Mouse (Mus musculus) retina, adult 2 months (tissue): ENCODE results near the gene Pogz.
A peak's percentile ranks its signal among the peaks of the same experiment; 100 is the strongest.

Experiments
- DNase-seq: peaks from one replicate; pipeline ENCODE4 v3.0.0-alpha.2; 2012; ENCODE audit warnings: low read depth, low spot score

Gene Pogz

DNA sequence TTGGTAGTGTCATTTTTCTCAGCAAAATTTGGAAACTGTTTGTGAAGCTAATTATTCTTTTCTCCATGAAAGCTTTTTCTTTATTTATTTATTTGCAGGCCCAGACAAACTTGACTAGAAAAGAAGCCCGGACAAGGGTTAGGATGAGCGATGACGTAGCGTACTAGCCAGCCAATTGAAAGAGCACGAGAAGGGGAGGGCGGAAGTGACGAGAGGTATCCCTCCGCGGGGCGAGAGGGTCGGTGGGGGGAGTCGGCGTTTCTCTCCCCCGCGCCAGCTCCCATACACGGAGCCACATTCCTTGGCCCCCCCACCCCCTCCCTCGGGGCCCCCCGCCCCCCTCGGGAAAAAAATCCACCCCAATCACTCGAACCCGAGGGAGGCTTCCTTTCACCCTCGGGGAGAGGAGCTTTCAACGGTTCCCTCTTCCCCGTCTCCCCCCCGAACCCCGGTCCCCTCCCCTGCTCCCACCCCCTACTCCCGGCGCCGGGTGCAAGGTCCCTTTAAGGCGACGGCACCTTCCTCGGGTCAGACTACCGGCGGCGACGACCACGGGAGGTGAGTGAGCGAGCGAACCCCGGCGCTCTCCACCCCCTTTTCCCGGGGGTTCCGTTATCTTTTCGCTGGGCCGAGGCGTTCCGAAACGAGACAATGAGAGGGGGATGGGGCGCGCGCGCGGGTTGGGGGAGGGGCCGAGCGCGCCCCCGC is at the start of gene Pogz:
TSS of gene Pogz (plus strand) at position 385 of the 708 bp plus-strand sequence.
- DNase-seq, result peak; percentile 95

DNA sequence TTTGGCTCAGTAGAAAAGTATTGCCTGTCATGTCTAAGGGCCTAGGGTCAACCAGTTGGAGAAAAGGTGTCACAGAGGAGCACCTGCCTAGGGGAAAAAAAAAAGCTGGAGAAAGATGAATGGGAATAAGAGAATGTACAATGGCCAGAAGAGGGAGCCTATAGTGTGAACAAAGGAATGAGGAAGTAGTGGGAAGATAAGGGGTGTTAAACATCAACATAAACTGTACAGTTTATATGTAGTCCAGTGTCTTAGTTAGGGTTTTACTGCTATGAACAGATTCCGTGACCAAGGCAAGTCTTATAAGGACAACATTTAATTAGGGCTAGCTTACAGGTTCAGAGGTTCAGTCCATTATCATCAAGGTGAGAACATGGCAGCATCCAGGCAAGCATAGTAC is 48.3 kb upstream of the Pogz start:
- DNase-seq, result no peak

DNA sequence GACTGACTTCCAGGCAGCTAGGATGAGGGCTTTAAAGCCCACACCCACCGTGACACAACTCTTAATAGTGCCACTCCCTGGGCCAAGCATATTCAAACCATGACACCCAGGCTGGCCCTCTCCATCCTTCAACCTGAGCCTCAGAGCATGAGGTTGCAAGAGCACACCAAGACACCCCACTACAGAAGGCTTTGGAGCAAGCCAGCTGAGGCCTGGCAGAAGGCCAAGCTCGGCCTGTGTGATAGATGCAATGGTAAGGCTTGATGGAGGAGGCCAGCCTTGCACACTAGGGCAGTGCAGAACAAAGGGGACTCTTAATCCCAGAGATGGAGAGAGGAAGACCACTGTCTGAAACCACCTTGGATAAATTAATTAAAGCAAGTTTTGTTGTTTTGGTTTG is 47.9 kb upstream of the Pogz start:
- no peak for DNase-seq

DNA sequence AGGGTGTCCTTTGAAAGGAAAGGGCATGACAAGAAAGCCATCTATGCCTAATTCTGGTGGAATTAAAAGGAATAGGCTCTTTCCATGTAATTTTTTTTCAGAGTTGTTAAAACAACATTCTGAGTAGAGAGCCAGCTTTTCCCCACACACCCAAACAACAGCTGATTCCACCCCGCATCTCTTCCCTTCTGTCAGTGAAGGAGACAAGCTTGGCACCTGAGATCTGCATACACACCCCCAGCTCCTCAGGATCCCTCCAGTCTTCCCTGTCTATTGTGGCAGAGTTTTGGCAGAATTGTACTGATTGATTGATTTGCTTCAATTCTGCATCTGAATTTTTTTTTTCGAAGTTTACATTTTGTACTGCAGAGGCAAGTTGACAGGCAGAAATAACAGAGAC is 45.1 kb upstream of the Pogz start:
- DNase-seq, result no peak

DNA sequence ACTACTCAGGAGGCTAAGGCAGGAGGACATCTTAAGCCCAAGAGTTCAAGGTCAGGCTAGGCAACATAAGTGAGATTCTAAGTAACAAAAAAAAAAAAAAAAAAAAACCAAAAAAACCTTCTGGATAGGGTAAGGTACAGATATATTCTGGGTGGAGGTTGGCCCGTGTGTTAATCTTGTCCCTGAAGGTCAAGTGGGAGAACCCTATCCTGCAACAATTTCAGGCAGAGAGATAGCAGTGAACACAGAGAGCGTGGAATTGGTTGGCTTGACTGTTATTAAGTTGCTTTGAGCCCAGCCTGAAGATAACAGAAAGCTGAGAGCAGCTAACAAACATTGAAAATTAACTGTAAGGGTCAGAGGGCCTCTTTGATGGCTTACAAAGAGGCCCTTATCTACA is 43.7 kb upstream of the Pogz start:
- DNase-seq, result no peak

DNA sequence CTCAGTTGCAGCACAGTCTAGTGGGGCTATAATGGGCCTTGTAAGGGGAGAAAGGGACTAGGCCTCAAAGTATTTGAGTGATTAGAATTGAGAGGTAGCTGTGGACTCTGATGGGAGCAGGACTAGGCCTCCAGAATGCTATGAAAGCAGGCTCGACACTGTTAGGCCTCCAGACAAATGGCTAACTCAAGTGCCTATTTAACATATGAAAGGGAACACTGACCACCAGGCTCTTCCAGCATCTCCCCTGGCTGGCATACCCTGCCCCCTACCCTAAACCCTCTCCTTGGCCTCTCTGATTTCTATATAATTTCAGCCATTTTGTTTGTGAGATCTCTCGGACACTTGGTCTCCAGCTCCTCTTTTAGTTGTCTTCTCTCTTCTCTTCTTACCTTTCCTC is 43.0 kb upstream of the Pogz start:
- no peak for DNase-seq

DNA sequence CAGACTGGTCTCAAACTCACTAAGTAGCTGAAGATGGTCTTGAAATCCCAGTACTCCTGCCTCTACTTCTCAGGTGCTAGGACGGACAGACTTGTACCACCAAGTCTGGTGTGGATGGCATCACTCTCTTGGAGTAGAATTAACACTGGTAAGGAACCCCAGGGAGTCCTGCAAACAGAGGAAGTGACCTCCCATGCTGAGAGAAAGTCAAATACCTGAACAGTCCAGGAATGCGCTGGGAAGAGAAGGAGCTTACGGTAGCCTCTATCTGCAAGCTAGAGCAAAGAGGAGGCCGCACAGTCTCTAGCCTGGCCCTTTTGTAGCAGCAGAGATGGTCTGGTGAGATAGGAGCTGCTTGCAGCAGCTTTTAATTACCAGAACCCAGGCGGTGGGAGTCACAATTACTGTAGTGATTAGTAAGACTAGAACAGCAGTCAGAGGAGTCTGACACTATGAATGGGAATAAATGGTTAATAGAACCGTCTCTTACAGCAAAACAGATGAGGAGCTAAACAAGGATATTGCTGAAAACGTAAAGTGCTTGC is 41.7 kb upstream of the Pogz start:
- no peak for DNase-seq

DNA sequence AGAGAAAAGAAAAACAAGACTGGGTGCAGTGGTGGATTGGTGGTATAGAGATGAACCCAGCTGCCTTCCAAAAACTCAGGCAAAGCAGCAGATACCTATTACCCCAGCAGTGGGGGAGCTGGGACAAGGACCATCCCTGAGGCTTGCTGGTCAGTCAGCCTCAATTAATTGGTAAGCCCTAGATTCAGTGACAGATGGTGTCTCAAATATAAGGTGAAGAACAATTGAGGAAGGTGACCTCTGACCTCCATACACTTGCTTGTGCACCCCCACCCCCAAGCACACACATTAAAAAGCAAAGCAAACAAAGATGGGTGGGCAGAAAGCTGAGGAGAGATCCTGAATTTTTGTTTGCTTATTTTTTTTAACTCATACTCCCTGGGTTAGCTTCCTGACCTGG is 41.2 kb upstream of the Pogz start:
- DNase-seq, result no peak

DNA sequence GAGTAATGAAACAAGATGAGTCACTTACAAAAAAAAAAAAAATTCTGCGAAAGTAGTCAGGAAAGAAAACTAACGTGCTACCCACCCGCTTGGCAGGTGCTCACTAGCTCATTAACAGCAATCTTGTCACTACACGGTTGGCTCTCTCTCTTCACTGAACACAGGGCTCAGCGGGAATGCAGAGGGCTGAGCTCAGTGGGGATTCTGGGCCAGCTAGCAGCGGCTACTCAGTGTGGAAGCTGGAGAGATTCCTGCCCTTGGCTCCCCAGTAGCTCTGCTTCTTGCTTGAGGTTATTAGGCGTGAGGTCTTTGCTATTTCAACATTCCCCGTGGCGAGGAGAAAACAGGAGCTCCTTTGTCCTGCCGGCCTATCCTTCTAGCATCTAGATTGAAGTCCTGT is 33.2 kb upstream of the Pogz start:
- no peak for DNase-seq

DNA sequence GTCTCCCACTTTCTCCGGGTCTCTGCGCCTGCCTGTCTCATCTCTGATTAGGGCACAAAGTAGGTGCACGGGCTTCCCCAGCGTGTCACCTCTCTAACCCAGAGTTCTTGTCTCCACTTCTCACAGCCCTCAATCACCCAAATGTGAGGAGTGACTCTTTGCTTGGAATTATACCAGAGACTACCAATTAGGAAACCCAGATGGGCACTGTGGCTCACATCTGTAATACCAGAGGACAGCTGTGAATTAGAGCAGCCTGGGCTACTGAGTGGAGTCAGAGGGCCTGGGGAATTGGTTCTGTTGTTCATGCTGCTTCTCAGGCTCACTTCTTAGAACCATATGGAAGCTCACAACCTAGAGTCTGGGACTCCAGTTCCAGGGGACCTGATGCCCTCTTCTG is 32.4 kb upstream of the Pogz start:
- DNase-seq, result no peak

DNA sequence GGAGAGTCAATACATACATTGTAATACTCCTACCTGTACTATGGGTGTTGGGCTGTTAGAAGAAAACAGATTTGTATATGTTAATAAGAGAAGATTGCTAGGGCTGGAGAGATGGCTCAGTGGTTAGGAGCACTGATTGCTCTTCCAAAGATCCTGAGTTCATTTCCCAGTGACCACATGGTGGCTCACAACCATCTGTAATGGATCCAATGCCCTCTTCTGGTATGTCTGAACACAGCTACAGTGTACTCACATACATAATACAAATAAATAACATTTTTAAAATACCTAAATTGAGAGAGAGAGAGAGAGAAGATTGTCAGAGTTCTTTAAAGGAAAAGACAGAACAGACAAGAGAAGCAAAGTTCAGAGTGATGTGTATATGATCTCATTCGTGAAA is 29.1 kb upstream of the Pogz start:
- DNase-seq, result no peak

DNA sequence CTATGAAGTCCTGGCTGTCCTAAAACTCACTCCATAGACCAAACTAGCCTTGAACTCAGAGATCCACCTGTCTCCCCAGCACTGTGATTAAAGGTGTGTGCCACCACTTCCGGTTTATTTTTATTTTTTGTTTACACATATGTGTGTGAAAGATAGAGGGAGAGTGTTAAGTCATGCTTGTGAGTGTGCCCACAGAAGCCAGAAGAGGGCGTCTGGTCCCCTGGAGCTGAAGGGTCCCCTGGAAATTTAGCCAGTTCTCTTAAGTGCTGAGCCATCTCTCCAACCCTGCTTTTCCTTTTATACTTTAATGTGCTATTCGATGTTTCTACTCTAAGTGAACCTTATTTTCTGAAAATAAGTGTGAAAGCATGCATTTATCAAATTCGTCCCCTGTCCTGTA is 25.7 kb upstream of the Pogz start:
- no peak for DNase-seq

DNA sequence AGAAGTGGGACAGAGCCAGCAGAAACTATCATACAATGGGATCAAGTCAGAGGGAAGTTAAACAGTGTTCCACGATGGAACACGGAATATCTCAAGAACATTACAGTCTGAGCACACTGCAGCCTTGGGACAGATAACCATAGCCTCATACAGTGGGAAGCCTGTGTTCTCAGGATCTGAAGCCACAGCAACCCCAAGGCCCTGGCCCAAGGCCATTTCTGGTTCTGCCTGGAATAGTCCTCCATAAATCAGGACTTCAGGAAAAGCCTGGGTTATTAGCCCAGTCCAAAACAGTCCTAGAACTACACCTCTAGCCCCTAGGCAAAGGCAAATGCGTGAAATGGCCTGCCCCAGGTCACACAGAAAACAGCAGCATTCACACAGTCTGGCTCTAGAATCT is 23.7 kb upstream of the Pogz start:
- no peak for DNase-seq

DNA sequence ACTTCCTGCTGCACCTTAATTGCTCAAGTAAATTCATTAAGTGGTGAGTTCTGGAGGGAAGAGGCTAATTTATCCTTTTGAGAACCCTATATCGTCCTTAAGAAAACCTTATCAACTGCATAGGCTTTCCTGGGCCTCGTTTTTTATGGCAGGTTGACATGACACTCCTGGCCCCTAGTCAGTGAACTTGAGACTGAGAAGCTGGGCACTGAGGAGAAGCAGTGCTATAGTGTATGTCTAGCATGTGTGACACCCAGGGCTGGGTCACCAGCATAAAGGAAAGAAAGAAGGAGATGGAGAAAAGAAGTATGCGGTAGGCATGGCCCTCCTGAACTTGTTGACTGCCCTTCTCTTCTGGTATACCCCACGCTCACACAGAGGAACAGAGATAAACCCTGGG is 23.3 kb upstream of the Pogz start:
- no peak for DNase-seq

DNA sequence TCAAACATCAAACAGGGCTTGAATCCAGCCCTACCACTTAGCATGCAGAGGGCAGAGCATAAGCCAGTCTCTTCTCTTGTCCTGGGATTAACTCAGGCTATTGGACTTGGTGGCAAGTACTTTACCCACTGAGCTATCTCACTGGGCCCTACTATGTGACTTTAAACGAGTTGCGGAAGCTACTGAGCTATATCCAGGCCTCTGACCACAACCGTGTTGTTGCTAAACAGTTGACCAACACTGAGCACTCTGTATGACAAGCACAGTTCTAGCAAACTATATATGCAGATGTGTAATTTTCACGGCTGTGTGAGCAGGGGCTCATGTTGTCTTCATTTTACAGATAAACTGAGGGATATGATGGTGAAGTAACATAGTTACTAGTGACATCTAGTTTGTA is 22.7 kb upstream of the Pogz start:
- DNase-seq, result no peak

DNA sequence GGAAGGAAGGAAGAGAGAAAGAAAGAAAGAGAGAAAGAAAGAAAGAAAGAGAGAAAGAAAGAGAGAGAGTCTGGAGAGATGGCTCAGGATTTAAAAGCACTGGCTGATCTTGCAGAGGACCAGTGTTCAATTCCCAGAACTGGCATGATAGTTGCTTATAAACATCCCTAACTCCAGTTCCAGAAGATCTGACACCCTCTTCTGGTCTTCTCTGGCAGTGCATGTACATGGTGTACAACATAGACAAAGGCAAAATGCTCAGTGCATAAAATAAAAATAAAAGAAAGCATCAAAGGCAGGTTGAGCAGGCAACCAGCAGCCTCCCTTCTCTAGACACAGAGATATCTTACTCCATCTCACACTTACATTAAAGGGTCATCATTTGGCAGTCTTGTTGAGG is 21.8 kb upstream of the Pogz start:
- DNase-seq, result no peak

DNA sequence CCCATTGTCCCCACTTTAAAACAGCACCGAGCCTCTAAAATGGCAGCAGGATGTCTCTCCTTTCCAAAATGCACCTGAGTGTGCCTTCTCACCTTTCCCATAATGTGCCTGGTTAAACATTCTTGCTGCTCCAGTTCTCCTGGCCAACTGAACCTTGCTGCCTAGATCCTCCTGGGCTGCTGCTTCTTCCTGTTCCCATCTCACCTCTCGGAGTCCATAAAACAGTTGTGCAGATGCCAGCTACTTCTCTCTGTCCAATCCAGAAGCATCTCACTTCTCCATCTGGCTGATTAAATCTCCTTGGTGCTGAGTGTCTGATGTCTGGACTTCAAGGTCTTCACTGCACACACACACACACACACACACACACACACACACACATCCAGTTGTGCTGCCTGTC is 19.6 kb upstream of the Pogz start:
- no peak for DNase-seq

DNA sequence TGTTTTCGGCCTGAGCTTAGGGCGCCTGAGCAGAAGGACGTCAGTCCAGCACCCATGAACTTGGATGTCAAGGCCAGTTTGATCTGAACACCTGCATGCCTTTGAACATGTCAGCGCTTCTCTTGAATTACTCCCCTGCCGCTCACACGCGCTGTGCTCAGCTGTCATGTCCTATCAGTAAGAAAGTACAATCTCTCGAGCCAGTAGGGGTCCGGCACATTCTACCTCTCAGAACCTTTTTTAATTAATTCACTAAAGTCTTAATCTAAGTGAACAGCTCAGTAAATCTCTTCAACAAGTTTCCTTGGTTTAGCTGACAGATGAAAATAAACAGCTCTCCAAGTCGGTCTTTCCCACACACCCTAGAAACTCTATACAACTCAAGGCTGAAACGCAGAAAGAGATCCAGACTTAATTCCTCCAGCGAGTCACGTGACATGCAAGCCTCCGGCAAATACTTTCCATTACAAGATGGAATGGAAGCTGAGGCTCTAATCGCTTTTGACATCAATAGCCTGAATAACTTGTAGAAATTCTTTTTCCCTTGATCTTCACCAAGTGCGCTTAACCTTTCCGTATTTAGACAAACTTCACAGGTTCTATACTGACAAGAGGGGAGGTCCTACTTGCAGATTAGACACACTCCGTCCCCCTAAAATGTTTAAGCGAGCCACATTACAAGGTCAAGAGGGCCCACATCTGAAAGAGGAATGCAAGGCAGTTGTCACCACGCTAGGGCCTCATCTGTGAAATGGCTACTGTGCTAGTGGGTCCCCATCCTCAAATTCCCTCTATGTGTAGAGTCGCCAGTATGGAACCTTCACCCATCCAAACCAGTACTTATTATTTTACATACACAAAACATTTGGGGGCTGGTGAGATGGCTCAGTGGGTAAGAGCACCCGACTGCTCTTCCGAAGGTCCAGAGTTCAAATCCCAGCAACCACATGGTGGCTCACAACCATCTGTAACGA is 17.6 kb upstream of the Pogz start:
- DNase-seq, result no peak

DNA sequence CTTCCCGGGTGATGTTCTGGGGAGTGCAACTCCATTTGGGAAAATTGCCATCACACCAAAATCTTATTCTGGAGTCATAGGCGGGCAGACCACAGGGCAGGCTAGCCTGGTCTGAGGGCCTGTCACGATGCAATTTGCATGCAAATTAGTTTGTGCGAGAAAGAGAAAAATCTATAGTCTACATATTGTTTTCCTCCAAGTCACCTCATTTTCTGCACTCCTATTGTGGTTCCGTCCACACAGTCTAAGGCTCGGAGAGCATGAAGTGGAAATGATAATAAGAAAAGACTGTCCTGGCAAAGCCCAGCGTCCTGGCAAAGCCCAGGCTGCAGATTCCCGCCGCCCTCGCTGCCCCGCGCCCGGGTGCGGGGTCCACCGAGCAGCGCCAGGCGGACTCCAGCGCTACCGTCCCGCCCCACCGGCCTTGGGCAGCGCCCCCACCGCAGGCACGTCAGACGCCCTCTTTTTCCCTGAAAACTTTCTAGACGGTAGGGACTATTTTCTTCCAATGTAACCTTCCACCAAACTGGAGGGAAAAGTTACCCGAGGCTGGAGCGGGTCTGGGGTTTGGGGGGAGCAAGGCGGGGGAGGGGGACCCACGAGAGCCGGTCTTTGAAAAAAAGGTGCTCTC is 16.2 kb upstream of the Pogz start:
- no peak for DNase-seq

DNA sequence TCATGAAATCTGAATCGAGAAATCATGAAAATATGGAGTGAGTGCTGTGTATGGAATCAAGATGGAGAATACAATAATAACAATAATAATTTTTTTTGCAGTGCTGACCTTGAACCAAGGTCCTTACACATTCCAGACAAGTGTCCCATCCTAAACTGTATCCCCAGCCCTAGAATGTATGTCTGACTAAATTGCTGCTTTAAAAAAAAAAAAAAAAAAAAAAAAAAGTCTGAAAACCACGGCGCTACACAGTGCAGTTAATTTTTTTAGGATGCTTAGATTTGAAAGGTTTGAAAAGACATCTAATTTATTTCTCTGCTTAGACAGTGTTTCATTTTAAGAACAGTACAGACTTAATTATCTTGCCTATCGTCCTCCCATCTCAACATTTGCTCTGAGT is 15.3 kb upstream of the Pogz start:
- no peak for DNase-seq

DNA sequence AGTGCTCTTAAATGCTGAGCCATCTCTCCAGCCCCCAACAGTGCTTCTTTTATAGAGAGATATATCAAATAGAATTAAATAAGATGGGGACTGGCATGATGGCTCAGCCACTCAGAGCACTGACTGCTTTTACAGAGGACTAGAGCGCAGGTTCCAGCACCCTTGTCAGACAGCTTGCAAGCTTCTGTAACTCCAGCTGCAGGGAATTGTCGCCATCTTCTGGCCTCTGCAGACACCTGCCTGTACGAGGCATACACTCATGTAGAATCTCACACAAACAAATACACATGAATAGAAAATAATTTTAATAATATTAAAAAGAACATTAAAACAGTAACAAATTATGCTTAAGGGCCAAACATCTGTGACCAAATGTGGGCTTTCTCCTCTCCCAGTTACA is 13.3 kb upstream of the Pogz start:
- no peak for DNase-seq

DNA sequence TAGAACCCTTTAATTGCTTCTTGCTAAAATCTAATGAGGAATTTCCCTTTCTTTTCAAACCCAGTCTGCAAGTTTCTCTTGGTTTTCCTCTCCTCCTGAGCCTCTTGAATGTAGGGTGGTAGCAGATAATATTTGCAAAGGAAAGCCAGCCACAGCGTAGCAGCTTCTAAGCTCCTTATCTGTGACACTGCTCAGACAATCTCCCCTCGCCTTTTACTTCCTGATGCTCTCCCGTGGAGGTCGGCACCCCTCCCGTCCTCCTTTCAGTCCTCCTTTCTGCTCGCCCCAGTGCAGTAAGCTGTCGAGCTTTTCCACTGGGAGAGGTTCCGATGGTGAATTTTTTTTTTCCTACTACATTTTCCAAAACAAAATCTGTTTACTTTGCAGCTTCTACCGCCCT is 5.3 kb upstream of the Pogz start:
- DNase-seq, result no peak
